Mouse (Mus musculus) lung, postnatal 0 days (tissue): ENCODE results near the gene Il17rd.

Experiments used
- CTCF ChIP-seq: IDR thresholded peaks from 2 replicates; pipeline ENCODE4 v1.5.1; 2016; ENCODE audit warnings: antibody characterized with exemption, mild to moderate bottlenecking
- EP300 ChIP-seq: IDR thresholded peaks from 2 replicates; pipeline ENCODE4 v1.6.1; 2016; ENCODE audit warnings: antibody characterized with exemption, mild to moderate bottlenecking, control low read depth

DNA sequence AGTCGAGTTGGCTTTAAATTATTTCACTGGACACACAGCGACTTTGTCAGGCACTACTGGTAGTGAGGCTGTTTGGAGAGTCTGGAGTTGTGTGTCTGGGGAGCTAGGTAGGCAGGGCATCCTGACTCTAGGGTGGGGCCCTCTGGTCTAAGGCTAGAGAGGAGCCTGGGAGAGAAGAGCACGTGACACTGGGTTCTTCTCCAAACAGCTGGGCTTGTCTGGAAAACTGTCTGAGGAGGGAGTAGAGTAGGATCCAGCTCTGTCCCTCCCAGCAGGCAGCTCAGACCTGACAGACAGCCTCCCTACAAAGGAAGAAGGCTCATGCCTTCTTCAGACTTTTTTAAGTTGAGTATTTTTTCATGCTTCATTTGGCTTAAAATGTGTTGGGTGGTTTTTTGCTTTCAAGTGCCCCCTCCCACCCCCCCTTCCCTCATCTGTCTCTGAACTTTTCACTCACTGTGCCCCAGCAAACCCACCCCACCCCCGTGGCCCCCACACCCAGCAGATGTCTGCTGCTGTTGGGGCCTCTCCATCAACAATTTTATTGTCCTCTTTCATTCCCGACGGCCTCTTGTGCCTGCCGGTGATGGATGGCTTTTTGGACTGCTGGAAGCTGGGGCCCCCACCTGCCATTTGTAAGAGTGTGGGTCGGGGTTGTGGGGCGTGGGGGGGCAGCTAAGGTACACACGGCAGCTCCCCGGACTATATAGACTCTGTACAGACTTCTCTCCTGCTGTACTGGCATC is 5.7 kb downstream of the Il17rd start:
- TF ChIP-seq CTCF (no peak), EP300 (no peak)
